Mouse (Mus musculus) left cerebral cortex, postnatal 36 days (tissue): ENCODE data around the gene Ppp1r2. TPM values are rescaled to one million over a fixed set of nuclear protein-coding genes. Genes with fewer than 3 reads are reported as not detected.

Experiments used
- DNase-seq, 2 experiments: peaks; one replicate each; pipeline ENCODE4 v3.0.0; 2021 to 2022; ENCODE audit warnings: low spot score in 2 of 2, mixed read lengths in 1 of 2
- intact Hi-C: fragments of 180-260 bp; cut with DNase I; formaldehyde crosslinking; loops from one replicate; pipeline ENCODE4 v1.15.1; 2025
- total RNA-seq, 2 experiments: library from RNA; stranded (reverse); gene quantifications; 2 replicates each; pipeline ENCODE4 v1.2.3; 2021

Gene Ppp1r2
- total RNA-seq, 2 experiments from 2014 or later: 84.3 to 122 TPM

DNA sequence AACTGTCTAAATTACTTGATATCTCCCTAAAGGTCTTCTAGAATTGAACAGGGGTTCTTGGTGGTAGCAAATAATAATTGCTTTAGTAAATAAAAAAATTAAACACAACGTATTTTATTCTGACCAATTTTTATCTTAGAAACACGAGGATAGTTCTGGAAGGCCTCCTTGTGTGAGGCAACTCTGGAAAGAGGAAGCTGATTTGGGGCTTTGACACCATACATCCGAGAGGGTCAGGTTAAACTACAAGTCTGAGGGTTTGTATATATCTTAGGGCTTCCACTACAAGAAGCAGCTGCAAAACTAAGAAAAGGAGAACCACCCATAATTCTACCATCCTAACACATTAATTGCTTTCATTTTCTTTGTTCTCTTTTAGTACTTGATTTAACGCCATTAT lies 18.7 kb upstream of the Ppp1r2 start:
- no peak for DNase-seq
- intact Hi-C loops: loop anchor here (2.0 kb wide), 1 partner anchor 17 kb away; no protein-coding TSS in a partner anchor

DNA sequence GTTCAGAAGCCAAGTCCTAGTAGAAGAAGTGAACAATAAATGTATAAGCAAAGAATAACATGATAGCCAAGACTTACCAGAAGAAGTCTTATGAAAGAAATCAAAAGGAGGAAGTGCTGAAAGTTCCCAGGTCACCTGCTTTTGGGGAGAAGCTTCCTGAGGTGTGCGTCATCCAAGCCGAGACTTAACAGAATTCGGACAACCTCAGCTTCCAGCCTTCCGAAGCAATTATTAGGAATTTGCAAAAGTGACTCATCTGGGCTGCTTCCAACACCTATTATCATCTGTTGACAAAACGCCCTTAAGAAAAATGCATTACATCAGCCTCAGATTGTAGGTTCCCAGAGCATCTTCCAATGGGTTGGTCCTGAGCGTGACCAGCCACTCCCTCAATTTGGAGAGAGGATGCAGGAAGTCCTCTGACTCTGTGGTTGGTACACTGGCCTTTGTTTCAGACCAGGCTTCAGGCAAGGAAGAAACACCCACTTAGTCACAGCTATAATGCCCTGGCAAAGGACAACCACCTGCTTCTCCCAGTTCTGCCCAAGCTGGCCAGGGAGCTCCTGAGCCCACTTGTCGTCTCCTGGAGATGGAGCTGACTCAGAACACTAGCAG lies 15.8 kb upstream of the Ppp1r2 start:
- intact Hi-C loops: no loop called here
- DNase-seq: no peak

GRCm38 (mm10) chr16:31290281-31290680 lies 15.2 kb upstream of the Ppp1r2 start:
- intact Hi-C loops: no loop called here
- peak; percentile 72 to 81 for DNase-seq

DNA sequence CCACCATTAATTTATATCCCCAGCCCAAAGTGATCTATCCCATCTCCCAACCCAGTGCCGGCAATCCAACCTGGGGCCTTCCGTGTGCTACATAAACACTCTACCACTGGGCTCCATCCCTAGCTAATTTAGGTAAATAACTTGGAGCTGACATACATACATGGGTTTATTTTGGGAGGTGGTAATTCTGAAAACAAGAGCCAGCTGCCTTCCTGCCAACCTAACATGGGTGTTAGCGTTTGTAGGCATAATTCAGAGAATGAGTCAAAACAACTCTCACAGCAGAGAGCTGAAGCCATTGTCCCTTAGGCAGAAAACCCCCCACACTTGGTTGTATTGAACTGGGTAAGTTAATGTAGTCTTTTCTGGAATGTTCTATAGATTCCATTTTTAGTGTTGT lies 12.6 kb upstream of the Ppp1r2 start:
- intact Hi-C loops: loop anchor here (5.0 kb wide), 1 partner anchor 45 kb away; no protein-coding TSS in a partner anchor
- peak; percentile 29 to 43 for DNase-seq

DNA sequence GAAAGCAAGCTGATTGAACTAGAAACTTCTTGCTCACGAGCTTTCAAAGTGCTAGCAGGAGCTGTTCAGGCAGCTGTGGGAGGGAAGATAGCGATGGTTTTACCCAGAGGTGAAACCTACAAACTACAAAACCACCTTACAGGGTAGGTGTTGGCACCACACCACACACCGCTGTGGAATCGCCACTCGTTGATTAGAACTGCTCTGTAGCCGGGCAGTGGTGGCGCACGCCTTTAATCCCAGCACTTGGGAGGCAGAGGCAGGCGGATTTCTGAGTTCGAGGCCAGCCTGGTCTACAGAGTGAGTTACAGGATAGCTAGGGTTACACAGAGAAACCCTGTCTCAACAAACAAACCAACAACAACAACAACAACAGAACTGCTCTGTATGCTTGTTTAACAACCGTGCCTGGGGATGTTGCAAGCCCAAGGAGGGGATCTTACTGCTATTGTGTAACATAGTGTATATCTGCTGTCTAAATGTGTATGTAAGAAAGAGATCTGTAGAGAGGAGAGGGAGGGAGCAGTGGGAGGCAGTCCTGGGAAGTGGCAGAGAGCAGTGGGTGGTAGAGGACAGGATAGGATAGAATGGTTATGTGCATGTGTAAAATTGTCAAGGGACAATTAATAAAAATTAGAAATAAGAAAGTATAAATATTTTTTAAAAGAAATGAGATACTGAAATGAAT lies 11.9 kb upstream of the Ppp1r2 start:
- DNase-seq: no peak
- intact Hi-C loops: loop anchor here (5.0 kb wide), 1 partner anchor 45 kb away; no protein-coding TSS in a partner anchor

GRCm38 (mm10) chr16:31281981-31282380 lies 6.9 kb upstream of the Ppp1r2 start:
- intact Hi-C loops: no loop called here
- no peak for DNase-seq

GRCm38 (mm10) chr16:31280176-31280575 lies 5.1 kb upstream of the Ppp1r2 start:
- DNase-seq: no peak
- intact Hi-C loops: no loop called here

DNA sequence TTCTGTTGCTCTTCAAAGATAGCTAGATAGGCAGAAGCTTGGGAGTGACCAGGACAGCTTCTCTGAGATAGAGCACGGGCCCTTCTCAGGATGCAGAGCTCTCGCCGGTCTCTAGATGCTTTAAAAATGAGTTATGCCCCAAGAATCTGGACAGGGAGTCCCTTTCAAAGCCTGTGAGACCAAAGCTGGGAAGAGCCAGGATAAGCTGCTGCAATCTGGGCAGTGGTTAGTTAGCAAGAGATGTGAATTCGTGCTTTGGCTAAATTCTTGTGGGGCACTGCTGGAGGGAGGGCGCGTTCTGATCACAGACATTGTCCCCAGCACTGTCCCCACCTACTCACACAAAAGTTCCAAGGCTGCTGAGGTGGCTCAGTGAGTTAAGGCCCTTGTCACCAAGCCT lies 3.5 kb upstream of the Ppp1r2 start:
- intact Hi-C loops: no loop called here
- no peak for DNase-seq

GRCm38 (mm10) chr16:31278081-31278480 lies 3.0 kb upstream of the Ppp1r2 start:
- intact Hi-C loops: no loop called here
- no peak for DNase-seq

GRCm38 (mm10) chr16:31276962-31277361 lies 1.9 kb upstream of the Ppp1r2 start:
- intact Hi-C loops: no loop called here
- no peak for DNase-seq

GRCm38 (mm10) chr16:31276539-31276938 lies 1.5 kb upstream of the Ppp1r2 start:
- DNase-seq: peak; percentile 33 to 55
- intact Hi-C loops: no loop called here

DNA sequence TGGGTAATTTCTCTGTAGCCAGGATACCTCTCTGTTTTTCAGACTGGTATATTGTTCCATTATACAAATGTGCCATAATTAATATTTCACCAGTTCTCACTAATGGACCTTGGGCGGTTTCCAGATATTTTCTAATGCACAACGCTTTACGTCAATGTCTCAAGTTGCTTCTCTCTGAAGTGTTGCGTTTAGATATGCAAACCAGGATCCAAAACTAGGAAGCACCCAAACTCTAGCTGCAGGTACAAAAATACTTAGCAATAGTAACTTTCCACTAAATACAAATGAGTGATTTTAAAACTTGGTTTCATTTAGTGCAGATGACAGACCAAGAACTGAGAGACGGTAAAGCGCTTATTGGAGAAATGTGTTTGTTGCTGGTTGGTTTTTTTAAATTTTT lies 993 bp downstream of the Ppp1r2 start:
- intact Hi-C loops: loop anchor here (5.0 kb wide), 2 partner anchors 38 to 73 kb away; partner anchors contain the start of gene Apod
- no peak for DNase-seq

- intact Hi-C loops: no loop called here
- no peak for DNase-seq
Measured at GRCm38 (mm10) chr16:31266692-31267091, 8.4 kb downstream of the Ppp1r2 start.

GRCm38 (mm10) chr16:31256151-31256550 lies 18.9 kb downstream of the Ppp1r2 start:
- intact Hi-C loops: no loop called here
- no peak for DNase-seq

GRCm38 (mm10) chr16:31255685-31256084 lies 19.4 kb downstream of the Ppp1r2 start:
- intact Hi-C loops: no loop called here
- no peak for DNase-seq

- DNase-seq: no peak
- intact Hi-C loops: loop anchor here (5.0 kb wide), 1 partner anchor 98 kb away; no protein-coding TSS in a partner anchor
Measured at GRCm38 (mm10) chr16:31249401-31249800, 25.7 kb downstream of the Ppp1r2 start.

- intact Hi-C loops: loop anchor here (5.0 kb wide), 1 partner anchor 99 kb away; no protein-coding TSS in a partner anchor
- DNase-seq: peak in 1 of 2 experiments; percentile 19
Measured at GRCm38 (mm10) chr16:31248717-31249116, 26.4 kb downstream of the Ppp1r2 start.

GRCm38 (mm10) chr16:31247442-31247841 lies 27.6 kb downstream of the Ppp1r2 start:
- no peak for DNase-seq
- intact Hi-C loops: loop anchor here (5.0 kb wide), 1 partner anchor 100 kb away; no protein-coding TSS in a partner anchor

GRCm38 (mm10) chr16:31244053-31244452 lies 31.0 kb downstream of the Ppp1r2 start:
- DNase-seq: no peak
- intact Hi-C loops: loop anchor here (5.0 kb wide), 1 partner anchor 43 kb away; no protein-coding TSS in a partner anchor

GRCm38 (mm10) chr16:31241433-31241832 lies 33.6 kb downstream of the Ppp1r2 start:
- intact Hi-C loops: loop anchor here (2.0 to 5.0 kb wide), 2 partner anchors 41 to 46 kb away; partner anchors contain the start of gene Acap2
- DNase-seq: peak; percentile 50 to 68

DNA sequence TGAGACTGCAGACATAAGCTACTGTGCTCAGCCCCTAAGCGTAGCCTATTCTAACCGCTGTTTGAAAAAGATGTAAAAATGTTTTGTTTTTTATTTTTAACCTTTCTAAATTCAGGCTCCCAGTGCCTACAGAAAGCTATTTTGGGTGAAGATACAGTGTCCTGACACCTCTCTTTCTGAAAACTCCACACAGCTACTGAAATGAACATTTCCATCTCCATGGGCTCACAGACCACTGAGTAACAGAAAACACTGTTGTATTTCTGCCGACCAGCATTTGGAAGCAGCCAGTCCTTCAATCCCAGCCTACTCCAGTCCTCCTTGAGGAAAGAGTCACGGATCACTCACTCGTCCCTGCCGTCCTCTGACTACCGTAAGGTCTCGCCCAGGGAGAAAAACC lies 34.5 kb downstream of the Ppp1r2 start:
- intact Hi-C loops: loop anchor here (2.0 to 5.0 kb wide), 2 partner anchors 40 to 47 kb away; partner anchors contain the start of gene Acap2
- peak in 1 of 2 experiments; percentile 23 for DNase-seq
